Mouse (Mus musculus) liver (tissue): ENCODE results near the gene Itgb1bp1.

ENCODE experiments used
- DNase-seq: peaks from one replicate; pipeline ENCODE4 v3.0.0-alpha.2; 2020; ENCODE audit warnings: mixed read lengths

Gene Itgb1bp1

DNA sequence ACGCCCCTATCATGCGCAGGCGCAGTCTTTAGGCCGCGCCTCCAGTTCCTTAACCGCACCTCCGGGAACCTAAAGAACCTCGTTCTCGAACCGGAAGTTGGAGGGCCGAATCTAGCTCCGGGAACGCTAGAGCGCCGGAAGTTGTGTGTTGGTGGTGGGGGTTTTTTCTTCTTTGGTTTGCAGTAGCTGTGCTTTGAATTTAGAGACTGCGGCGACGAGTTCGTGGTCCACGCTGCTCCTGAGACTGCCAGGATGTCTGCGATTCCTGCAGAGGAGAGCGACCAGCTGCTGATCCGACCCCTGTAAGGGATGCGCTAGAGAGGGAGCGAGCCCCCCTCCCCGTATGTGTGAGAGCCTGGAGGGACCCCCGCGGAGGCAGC, at the start of gene Itgb1bp1:
Itgb1bp1 (minus strand) TSS at position 42 of the 380 bp plus-strand sequence.
- DNase-seq, result peak; percentile 98

DNA sequence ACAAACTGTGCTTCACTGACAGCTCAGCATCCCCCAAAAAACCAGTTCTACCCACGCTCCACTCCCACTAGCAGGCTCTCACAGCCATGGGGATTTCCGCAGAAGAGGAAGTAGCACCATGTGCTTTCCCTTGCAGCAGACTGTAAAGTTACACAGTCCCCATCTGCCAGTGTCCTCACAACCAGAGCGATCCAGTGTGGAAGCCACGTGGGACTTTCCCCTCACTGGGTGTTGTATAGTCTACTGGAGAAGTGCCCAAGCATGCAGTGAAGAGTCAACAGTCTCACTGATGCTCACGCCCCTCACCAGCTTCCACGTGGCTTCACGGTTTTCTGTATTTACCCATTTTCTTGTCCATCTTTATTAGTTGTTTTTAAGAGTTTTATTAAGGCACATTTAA, 49.8 kb upstream of the Itgb1bp1 start:
- DNase-seq, result no peak

DNA sequence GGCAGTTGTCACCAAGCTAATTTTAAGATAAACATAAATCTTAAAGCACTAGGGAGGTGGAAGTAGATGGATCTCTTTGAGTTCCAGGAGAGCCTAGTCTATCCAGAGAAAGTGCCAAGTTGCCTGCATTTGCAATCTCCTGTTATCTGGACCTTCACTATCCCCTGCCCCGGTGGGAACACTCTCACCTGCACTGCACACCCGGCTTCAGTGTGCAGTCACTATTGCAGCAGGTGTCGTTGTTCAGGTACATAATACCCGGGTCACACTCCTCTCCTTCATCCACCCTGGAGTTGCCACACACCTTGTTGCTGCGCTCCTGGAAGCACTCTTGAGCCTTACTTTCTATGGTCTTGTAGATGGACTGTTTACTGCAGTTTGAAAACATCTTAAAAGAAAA, 47.7 kb upstream of the Itgb1bp1 start:
- no peak for DNase-seq

DNA sequence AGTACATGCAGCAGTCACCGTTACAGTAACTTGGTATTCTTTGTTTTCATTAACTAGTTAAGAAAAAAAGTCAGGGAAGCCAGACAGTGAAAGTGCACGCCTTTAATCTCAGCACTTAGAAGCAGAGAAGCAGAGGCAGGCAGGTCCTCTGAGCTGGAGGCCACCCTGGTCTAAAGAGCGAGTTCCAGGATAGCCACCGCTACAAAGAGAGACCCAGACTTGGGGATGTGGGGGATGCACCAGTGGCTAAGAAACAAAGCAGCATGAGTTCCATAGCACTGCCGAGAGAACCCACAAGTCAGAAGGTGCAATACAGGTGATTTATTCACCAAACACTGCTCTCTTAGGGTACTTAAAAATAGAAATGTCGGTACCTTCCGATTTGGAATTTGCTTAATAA, 46.9 kb upstream of the Itgb1bp1 start:
- no peak for DNase-seq

DNA sequence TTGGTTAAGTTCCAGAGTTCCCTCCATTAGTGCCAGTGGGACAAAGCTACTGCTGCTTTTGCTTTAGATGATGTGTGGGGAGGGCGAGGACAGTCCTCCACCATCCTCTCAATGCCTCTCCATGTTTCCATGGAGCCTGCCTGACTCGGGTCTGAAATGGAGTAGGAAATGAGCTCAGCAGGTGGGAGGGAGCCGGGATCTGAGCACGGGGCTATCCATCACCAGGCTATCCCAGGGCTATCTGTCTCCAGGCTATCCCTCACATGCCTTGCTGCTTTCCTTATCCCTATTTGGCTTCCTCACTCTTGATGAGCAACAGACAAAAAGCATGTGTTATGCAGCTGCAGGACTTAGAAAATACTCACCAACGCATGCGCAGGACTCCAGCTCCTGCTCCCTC, 45.6 kb upstream of the Itgb1bp1 start:
- DNase-seq, result no peak

DNA sequence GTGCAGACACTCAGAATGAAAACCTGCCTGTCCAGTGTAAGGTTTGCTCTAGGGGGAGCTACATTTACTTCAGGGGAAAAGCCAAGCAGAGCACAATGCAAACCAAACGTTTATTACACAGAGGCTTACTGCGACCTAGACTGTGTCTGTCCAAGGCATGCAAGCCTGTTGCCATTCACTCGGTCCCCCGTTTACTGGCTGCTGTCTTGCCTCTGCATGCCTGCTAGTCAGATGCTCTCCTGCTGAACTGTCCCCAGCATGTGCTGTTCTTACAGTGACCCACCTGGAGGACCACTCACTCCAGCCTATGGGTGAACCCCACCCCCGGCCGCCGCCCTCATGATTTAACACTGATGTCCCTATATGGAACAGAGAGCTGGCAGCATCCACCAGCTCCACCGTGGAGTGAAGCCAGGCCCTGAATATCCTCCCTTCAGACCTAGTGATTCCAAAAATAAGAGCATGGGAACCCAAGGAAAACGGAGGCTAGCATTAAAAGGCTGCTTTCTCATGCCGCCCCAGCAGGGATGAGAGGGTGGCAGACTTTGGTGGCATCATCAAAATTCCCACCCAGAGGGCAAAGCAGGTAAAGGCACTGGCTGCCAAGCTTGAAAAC, 45.0 kb upstream of the Itgb1bp1 start:
- no peak for DNase-seq

DNA sequence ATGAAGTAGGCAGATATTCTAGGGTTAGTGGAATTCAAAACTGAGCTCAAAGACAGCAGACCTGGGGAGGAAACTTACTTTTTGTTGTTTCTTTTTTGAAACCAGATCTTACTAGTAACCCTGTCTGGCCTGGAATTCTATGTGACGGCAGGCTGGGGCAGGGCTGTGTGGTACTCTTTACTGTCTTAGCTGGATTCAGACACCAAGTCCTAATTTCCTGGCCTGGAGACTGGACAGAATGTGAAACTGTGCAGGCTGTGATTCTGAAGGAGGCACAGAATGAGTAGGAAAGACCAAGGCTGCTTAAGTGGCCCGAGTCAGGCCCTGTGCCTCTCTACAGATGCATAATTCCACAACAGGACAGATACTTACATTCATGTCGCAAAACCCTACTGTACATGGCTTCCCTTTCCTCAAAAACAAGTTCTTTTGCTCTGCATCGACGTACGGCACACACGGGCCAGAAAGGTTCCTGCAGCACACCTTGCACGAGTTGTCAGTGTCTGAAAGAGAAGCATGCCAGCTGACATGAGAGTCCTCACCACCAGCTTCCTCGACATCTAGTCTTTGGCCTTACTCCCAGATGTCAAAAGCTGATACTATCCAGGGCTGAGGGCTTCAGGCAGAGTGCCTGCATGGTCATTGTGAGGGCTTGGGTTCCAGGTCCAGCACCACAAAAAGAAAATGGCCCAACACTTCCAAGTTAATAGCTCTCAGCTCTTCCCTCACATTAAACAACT, 43.7 kb upstream of the Itgb1bp1 start:
- DNase-seq, result no peak

DNA sequence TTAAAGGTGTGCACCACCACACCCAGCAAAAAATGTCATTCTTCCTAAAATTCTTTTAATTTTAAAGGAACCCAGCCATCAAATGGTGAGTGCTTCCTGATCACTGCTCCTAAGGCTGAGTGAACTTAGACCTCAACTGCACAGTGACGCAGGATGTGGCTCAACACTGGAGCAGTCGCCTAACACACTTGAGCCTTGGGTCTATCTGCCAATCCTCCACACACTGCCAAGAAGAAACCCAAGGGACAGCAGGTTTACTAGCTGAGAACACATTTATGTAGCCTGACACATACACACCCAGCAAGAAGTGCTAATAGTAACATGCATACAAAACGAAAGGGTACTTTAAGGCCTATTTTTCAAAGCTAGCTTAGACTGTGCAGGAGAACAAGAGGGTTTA, 40.2 kb upstream of the Itgb1bp1 start:
- DNase-seq, result no peak

DNA sequence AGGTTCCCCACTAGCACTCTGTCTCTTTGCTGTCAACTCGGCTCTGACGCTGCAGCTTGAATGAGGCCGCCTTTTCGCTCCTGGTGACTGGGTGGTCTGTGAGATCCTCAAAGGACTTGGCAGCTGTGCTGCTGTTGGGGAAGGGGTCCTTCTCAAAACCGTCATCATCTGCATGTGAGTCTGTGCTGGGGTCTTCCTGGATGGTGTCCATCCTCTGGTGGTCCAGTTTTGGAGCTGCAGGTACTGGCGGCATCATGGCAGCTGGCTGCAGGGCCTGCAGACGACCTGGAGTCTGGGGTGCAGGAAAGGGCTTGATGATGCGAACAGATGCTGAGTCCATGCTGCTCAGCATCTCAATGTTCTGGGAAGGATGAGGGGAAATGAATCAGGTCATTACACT, 39.2 kb upstream of the Itgb1bp1 start:
- DNase-seq, result no peak

DNA sequence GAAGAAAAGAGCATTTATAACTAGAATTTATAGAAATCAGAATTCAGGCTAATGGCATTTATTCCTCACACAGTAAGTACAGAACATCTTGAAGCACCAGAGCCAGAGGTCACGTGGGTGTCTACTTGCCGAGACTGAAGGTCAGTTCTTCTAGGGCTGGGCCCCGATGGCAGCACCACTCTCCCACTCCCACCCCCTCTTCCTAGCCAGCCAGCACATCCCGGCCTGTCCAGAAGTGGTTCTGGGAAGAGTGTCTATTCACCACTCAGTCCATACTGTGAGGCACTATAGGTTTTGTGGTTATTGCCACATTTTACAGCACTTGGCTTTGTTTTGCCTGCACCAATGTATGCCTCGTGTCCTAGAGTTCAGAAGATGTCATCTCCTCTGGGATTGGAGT, 38.0 kb upstream of the Itgb1bp1 start:
- no peak for DNase-seq

DNA sequence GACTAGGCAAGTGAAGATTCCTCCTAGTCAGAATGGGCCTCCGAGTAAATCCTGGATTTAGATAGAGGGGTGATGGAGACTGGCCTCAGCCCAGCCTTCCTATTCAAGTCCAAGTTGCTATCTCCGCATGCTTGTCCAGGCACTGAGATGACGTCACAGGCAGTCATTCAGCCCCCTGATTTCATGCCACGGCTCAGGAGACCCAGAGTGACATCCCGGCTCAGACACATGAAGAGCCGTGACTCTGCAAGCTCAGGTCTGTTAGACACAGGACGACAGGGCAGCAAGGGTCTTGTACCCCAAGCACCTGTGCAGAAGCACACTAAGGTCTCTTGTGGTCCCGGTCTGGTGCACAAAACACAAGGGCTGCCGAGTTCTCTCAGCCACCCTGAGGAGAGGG, 36.8 kb upstream of the Itgb1bp1 start:
- DNase-seq, result no peak

DNA sequence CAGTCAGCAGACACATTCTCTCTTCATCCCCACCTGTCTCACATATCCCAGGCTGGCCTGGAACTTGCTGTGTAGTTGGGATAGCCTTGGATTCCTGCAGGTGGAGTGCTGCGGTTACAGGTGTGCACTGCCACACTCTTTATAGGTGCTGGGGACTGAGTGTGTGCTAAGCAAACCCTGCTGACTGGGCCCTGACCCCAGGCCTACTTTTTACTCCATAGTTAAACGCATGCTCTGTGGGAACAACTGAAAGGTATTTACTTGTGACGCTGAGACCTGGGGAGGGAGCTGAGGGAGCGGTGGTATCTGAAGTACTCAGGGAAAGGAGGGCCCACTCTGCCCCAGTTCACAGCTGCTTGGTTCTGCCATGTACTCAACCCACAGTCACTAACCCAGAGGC, 36.2 kb upstream of the Itgb1bp1 start:
- DNase-seq, result no peak

DNA sequence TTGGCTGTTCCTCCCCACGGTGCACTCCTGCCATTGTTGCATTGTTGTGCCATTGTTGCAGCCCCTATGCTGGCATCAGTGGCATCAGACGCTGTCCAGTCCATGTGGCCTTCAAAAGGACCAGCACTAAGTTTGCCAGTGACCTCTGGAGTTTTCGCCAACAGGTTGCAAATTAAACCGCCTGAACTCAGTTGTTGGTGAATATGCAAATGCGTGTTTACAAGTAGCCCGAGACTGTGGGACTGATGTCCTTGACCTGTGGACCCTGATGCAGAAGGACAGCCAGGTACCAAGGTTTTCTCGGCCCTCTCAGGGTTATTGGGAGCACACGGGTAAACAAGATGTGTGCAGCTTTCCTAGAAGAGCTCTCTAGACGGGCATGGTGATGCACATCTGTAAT, 35.1 kb upstream of the Itgb1bp1 start:
- no peak for DNase-seq

DNA sequence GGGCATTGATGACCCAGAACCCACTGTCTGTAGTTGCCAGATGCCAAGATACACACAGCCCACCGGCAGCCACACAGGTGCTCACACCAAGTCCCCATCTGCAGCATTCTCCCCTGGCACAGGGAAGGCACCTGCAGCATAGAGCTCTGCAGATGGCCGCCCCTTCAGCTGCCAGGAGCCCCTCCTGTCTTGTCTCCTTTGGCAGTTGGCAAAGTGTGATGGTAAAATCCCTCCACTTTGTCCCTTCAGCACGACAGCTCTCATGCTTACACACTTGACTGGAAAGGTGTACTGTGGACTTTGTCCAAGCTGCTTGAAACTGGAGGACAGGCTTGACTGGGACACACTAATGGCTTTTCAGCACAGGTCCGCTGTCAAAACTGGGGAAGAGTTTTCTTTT, 34.2 kb upstream of the Itgb1bp1 start:
- no peak for DNase-seq

DNA sequence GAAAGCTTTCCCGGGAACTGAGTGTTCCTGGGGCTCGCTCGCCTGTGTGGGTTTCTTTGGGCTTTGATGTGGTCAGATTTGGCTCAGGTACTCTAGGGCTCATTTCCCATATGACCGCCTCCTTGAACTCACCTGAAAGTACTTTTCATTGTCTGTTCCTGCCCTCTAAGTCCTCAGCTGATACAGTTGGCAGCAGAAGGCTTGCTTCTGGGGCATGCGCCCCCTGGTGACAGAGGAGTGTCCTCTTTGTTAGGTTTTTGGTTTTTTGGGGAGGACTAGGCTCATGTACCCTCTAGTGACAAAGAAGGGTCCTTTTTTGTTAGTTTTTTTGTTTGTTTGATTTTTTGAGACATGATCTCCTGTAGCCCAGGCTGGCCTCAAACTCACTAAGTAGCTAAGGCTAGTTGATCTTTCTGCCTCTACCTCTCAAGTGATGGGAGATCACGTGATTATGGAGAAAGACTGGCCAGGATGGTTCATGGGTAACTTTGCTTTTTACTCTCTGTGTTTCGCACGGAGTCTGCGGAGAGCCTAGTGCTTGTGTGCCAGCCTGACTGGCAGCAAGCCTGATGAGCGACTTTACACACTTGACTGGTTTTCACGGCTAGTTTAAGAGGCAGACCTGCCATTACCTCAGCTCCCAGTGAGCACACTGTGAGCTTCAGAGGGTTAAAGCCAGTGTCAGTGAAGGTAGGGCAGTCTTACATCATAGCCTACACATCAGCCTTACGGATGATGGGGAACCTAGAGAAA, 32.2 kb upstream of the Itgb1bp1 start:
- peak; percentile 77 for DNase-seq

DNA sequence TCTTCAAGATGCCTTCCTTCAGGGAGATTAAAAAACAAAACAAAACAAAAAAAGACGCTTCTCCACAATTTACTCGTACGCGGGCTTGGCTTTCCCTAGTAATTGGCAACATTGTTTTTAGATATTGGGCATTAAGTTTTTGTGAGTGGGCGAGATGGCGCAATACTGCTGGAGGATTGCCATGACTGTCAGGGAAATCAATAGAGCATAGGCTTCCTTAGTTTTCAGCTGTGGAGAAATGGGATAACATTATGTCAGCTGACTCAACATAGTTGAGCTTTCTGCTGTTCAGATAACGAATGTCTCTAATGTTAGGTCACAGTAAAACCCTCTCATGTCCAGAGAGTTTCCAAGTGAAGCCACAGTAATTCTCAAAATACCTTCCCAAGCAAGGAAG, 30.8 kb upstream of the Itgb1bp1 start:
- DNase-seq, result no peak

DNA sequence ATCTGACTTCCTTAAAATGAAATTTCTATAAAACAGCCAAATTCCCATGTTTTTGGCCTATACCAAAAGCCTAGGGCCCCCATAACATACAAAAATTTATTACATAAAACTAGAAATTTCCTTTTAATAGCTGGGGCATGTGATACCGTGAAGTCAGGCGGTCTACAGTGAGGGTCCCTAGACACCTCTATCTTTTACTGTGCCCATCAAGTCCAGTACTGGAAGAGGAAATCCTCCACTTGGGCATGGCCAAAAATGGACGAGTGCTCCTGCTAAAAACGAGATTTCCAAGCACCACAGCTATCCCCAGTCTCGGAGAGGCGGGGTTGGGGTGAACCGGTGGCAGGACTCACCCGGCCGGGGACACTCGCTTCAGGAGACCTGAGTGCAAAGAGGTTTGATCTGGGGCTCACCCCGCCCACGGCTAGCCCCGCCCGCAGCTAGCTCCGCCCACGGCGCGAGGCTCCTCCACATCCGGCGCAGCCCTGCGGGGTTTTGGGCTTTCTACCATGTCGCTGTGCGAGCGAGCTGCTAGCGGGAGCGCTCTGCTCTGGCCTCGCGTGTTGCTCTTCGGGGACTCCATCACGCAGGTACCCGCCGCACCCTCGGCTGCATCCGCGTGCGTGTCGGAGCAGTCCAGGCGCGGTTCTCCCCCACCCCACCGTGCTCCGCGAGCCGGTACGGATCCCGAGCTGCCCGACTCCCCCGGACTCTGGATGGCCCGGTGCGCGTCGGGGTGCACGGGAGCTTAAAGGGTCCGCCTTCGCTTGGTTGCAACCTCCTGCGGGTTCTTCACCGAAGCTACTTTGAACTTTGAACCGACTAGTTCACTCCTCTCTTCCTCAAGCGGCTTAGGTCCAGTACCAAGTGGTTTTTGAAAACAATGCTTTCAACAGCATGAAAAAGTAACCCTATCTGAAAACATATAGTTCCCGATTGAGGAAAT, 30.1 kb upstream of the Itgb1bp1 start, which contains the start of gene Iah1:
Iah1 (plus strand) TSS at position 467 of the 946 bp plus-strand sequence.
- DNase-seq, result peak; percentile 93

DNA sequence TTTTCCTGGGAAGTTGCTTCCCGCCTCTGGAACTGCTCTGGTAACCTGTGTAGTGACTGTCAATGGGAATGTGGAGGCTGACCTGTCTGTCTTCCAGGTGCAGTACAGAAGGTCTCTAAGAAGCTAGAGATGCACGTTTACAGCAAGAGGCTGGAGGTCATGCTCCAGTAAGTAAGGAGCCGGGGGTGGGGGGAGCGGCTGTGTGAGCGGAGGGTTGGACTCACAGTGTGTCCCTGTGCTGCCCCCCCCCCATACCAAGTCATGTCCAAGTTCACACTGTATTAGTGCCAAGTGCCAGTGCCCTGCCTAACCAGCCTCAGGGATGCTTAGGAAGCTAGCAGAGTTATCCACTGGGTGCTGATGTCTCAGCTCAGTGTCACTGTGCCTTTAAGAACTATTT, 26.1 kb upstream of the Itgb1bp1 start:
- DNase-seq, result no peak

DNA sequence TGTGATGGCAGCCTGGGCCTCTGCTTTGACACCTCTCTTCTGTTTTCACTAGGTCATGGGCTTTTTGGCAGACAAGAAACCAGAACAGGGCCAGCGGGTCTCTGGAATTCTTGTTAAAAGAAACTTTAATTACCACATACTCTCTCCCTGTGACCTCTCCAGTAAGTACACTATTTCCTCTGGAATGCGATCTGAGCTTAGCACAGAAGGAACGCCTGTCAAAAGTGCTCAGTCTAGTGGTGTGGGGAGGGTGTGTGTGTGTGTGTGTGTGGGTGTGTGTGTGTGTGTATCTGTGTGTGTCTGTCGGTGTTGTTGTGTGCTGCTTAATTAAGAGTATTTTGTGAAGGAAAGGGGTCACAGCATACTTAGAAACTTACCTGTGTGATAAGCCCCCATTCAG, 20.6 kb upstream of the Itgb1bp1 start:
- no peak for DNase-seq

DNA sequence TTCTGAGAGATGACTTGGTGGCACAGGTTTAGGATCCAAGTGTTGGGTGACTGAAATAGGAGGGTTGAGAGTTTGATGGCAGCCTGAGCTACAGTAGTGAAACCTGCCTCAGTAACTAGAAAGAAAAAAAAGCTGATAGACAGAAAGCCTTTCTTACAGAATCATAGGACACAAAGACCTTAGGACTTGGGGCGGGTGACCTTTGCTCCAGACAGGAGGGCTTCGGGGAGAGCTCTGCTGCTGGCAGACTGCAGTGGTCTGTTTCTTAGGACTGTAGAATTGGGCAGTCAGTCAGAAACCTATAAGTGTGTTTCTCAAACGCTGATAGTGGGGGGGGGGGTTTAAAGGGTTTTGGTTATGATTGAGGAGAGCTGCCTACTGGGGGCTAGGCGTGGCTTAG, 19.7 kb upstream of the Itgb1bp1 start:
- no peak for DNase-seq

DNA sequence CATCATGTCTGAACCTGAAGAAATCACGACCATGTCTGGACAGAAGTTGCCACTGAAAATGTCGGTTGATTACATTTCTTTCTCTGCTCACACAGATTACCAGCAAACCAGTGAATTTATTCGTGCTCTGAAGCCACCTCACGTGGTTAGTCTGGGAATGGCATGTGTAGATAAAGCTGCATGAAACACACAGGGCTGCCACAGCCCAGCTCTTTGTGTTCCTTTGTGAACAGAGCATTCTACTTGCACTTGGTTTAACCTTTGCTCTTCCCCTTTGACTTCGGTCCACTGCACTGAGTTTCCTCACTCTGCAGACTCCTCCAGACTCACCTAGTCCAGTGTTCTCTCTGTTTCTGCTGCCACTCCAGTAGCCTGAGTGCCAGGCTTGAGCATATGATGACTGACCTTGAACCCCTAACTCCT, 16.3 kb upstream of the Itgb1bp1 start:
- DNase-seq, result no peak

DNA sequence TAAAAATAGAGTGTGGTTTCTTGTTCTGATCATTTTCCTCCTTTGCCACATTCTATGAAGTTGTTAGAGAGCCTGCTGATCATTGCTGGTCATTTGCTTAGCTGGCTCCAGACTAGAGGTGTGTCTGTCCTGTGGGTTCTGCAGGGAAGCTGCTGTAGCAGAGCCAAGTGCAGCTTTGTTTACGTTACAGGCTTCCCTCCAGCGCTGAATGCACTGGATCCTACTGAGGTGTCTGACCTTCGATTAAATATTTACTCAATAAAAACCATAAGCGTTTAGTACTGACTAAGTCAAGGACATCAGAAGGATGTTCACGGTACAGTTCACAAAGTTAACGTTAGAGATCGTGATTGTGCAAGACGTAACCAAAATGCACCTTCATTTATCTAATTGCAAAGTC, 15.8 kb upstream of the Itgb1bp1 start:
- DNase-seq, result no peak

DNA sequence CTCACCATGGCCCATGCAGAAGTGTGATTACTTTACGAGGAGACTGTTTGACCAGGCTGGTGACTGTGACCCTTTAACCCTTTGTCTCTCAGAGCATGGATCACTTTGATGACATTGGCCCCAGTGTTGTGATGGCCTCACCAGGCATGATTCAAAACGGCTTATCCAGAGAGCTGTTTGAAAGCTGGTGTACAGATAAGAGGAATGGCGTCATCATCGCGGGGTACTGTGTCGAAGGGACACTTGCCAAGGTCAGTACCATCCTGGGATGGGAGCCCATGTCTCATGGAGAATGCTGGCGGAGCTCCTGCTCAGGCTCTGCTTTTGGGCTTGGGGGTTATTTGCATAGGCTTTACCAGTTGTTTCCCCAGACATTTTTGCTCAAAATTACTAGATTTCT, 15.2 kb upstream of the Itgb1bp1 start:
- no peak for DNase-seq
